Mouse (Mus musculus) heart, adult 2 months (tissue): ENCODE results near the gene Upk1b.

Experiments used
- CTCF ChIP-seq: fragments of 200-600 bp; IDR thresholded peaks from 2 replicates; pipeline ENCODE4 v1.8.1; 2022; ENCODE audit warnings: antibody characterized with exemption, mild to moderate bottlenecking, moderate library complexity
- POLR2A ChIP-seq: fragments of 200-500 bp; IDR thresholded peaks from 2 replicates; pipeline ENCODE4 v1.6.1; 2011; ENCODE audit warnings: mild to moderate bottlenecking, low read depth, low read length, control low read depth; ENCODE audit not compliant: insufficient read depth

- no peak for TF ChIP-seq POLR2A
- no peak for TF ChIP-seq CTCF
Observed at GRCm38 (mm10) chr16:38768386-38768785, 31.7 kb downstream of the Upk1b start.
